Mouse (Mus musculus) testis, adult 2 months (tissue): ENCODE measurements around the gene Nectin4.

Source experiments
- CTCF ChIP-seq: fragments of 200-500 bp; IDR thresholded peaks from 2 replicates; pipeline ENCODE4 v1.5.1; 2012; ENCODE audit warnings: low read depth, mild to moderate bottlenecking, inconsistent platforms, low read length, moderate library complexity; ENCODE audit not compliant: control insufficient read depth, insufficient read depth, insufficient replicate concordance
- POLR2A ChIP-seq: fragments of 200-500 bp; IDR thresholded peaks from 2 replicates; pipeline ENCODE4 v1.6.1; 2012; ENCODE audit warnings: low read depth, mild to moderate bottlenecking, inconsistent platforms, low read length, moderate library complexity; ENCODE audit not compliant: control insufficient read depth

DNA sequence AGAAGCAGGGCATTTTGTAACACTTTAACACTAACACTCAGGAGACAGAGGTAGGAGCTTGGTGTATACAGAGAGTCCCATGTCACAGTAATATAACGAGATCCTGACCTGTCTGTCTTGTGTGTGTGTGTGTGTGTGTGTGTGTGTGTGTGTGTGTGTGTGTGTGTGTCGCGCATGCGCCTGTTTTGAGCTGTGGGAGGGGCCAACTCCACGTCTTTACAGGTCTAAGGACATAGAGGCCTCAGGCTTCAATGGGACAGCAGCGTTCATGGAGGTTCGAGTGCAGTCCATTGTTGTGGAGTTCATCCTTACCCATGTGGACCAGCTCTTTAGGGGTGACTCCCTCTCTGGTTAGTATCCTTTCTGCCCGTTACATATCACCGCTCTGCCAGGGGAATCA, 33.1 kb downstream of the Nectin4 start:
- TF ChIP-seq CTCF (no peak), POLR2A (no peak)
